Mouse (Mus musculus) lung, embryonic 15.5 days (tissue): ENCODE data around the gene Col28a1. TPM values are rescaled to one million over a fixed set of nuclear protein-coding genes. Genes with fewer than 3 reads are reported as not detected.

ENCODE experiments used
- ATAC-seq: fragments of 200-750 bp; cut with Nextera tagmentation; 2 replicates; pipeline ENCODE4 v1.8.0; 2017; ENCODE audit warnings: moderate number of reproducible peaks, borderline replicate concordance; ENCODE audit not compliant: low FRiP score, low TSS enrichment; ENCODE audit errors: extremely low read depth
- H3K27ac ChIP-seq: fragments of 300-500 bp; sonication (generic); 2 replicates; pipeline ENCODE4 v1.5.1; 2015; ENCODE audit warnings: moderate library complexity, mild to moderate bottlenecking, inconsistent platforms
- H3K27me3 ChIP-seq: fragments of 300-500 bp; sonication (generic); 2 replicates; pipeline ENCODE4 v1.6.1; 2015; ENCODE audit warnings: inconsistent platforms
- H3K36me3 ChIP-seq: fragments of 300-500 bp; sonication (generic); 2 replicates; pipeline ENCODE4 v1.6.1; 2015; ENCODE audit warnings: inconsistent platforms
- H3K4me1 ChIP-seq: fragments of 300-500 bp; sonication (generic); 2 replicates; pipeline ENCODE4 v1.6.1; 2015; ENCODE audit warnings: inconsistent platforms
- H3K4me2 ChIP-seq: fragments of 300-500 bp; sonication (generic); 2 replicates; pipeline ENCODE4 v1.6.1; 2015; ENCODE audit warnings: inconsistent platforms, mild to moderate bottlenecking, moderate library complexity
- H3K4me3 ChIP-seq: fragments of 300-500 bp; sonication (generic); 2 replicates; pipeline ENCODE4 v1.5.1; 2015; ENCODE audit warnings: mild to moderate bottlenecking, inconsistent platforms
- H3K9ac ChIP-seq: fragments of 300-500 bp; sonication (generic); 2 replicates; pipeline ENCODE4 v1.6.1; 2015; ENCODE audit warnings: inconsistent platforms
- H3K9me3 ChIP-seq: fragments of 300-500 bp; sonication (generic); 2 replicates; pipeline ENCODE4 v1.6.1; 2016; ENCODE audit warnings: inconsistent platforms
- WGBS: fragments of 180-500 bp; shearing (Covaris S2); methylation state at CpG from one replicate; pipeline ENCODE4 v1.1.7; 2015; 5-methylcytosine and 5-hydroxymethylcytosine counted together
- polyA plus RNA-seq: library from polyadenylated mRNA; unstranded; fragments of >200 nt; fragmentation: Nextera tagmentation; extraction: Ambion mirVana; gene quantifications from 2 replicates; pipeline ENCODE4 v1.2.1, GENCODE M21; 2015

Gene Col28a1
- polyA plus RNA-seq, 1 experiment from 2014 or later = 1.7 TPM

- H3K9me3 ChIP-seq = no peaks in the 10 kb centered on the region
- H3K27ac ChIP-seq = no peak overlapping the region
- no peaks in the 10 kb centered on the region for H3K27me3 ChIP-seq
- H3K4me2 ChIP-seq = no peak overlapping the region
- 52% methylated on average over 5 of the region's 5 CpGs for WGBS
- H3K4me1 ChIP-seq = no peaks in the 10 kb centered on the region
- no peak for ATAC-seq
- H3K9ac ChIP-seq = no peak overlapping the region
- no peaks in the 10 kb centered on the region for H3K36me3 ChIP-seq
- no peak overlapping the region for H3K4me3 ChIP-seq
Observed at GRCm38 (mm10) chr6:7971020-7971760, 221.2 kb downstream of the Col28a1 start.

GRCm38 (mm10) chr6:7969376-7969775 is 223.0 kb downstream of the Col28a1 start:
- Histone ChIP-seq H3K27ac (no peak overlapping the region), H3K9me3 (no peaks in the 10 kb centered on the region), H3K4me3 (no peak overlapping the region), H3K27me3 (no peaks in the 10 kb centered on the region), H3K9ac (no peak overlapping the region), H3K36me3 (no peaks in the 10 kb centered on the region), H3K4me2 (no peak overlapping the region), H3K4me1 (peaks cover 3% of the 10 kb centered on the region; the same call in 1 of the 2 replicates)
- 68% methylated on average over 4 of the region's 4 CpGs for WGBS
- ATAC-seq = no peak

GRCm38 (mm10) chr6:7965833-7966522 is 226.4 kb downstream of the Col28a1 start:
- Histone ChIP-seq H3K9ac (no peak overlapping the region), H3K4me2 (no peak overlapping the region), H3K4me3 (no peak overlapping the region), H3K9me3 (no peaks in the 10 kb centered on the region), H3K27ac (no peak overlapping the region), H3K4me1 (peaks cover 3% of the 10 kb centered on the region; the same call in 1 of the 2 replicates), H3K36me3 (no peaks in the 10 kb centered on the region), H3K27me3 (no peaks in the 10 kb centered on the region)
- ATAC-seq = peak; percentile 52; the same call in 1 of the 2 replicates
- WGBS = 29% methylated on average over 11 of the region's 11 CpGs

GRCm38 (mm10) chr6:7962749-7963148 is 229.7 kb downstream of the Col28a1 start:
- no peaks in the 10 kb centered on the region for H3K9me3 ChIP-seq
- no peak overlapping the region for H3K27ac ChIP-seq
- H3K27me3 ChIP-seq = no peaks in the 10 kb centered on the region
- 81% methylated on average over 7 of the region's 7 CpGs for WGBS
- peaks cover 3% of the 10 kb centered on the region; the same call in 1 of the 2 replicates for H3K4me1 ChIP-seq
- no peak overlapping the region for H3K4me2 ChIP-seq
- H3K36me3 ChIP-seq = no peaks in the 10 kb centered on the region
- H3K9ac ChIP-seq = no peak overlapping the region
- no peak overlapping the region for H3K4me3 ChIP-seq
- ATAC-seq = no peak

GRCm38 (mm10) chr6:7952208-7952607 is 240.2 kb downstream of the Col28a1 start:
- ATAC-seq = no peak
- no peak overlapping the region for H3K4me2 ChIP-seq
- no peak overlapping the region for H3K9ac ChIP-seq
- 38% methylated on average over 2 of the region's 2 CpGs for WGBS
- no peaks in the 10 kb centered on the region for H3K27me3 ChIP-seq
- H3K4me3 ChIP-seq = no peak overlapping the region
- H3K9me3 ChIP-seq = no peaks in the 10 kb centered on the region
- H3K4me1 ChIP-seq = no peaks in the 10 kb centered on the region
- H3K27ac ChIP-seq = no peak overlapping the region
- H3K36me3 ChIP-seq = no peaks in the 10 kb centered on the region

GRCm38 (mm10) chr6:7951778-7952177 is 240.6 kb downstream of the Col28a1 start:
- Histone ChIP-seq H3K27me3 (no peaks in the 10 kb centered on the region), H3K9ac (no peak overlapping the region), H3K27ac (no peak overlapping the region), H3K4me1 (no peaks in the 10 kb centered on the region), H3K9me3 (no peaks in the 10 kb centered on the region), H3K4me3 (no peak overlapping the region), H3K36me3 (no peaks in the 10 kb centered on the region), H3K4me2 (no peak overlapping the region)
- no peak for ATAC-seq

Other genes with a start within 250 kb of the Col28a1 start
- 24.2 and 24.5 TPM in 2 replicates for gene Mios, start 16.6 kb upstream of the Col28a1 start, polyA plus RNA-seq
- 166 and 182 TPM in 2 replicates for gene Rpa3, start 66.6 kb upstream of the Col28a1 start, polyA plus RNA-seq
- gene Umad1, start 66.7 kb upstream of the Col28a1 start, polyA plus RNA-seq = 22.5 and 23.2 TPM in 2 replicates
- 11.1 and 13.2 TPM in 2 replicates for gene Gm45062, start 66.8 kb upstream of the Col28a1 start, polyA plus RNA-seq